Mouse (Mus musculus): ENCODE measurements around the gene Fam84a. TPM values are rescaled to one million over a fixed set of nuclear protein-coding genes. Genes with fewer than 3 reads are reported as not detected.

The Fam84a gene
- 75.2 and 84.4 TPM in 2 replicates for polyA plus RNA-seq (2015; fragmentation: Nextera tagmentation; extraction: Ambion mirVana)

- Histone ChIP-seq H3K9ac (ENCODE audit: low read depth, low read length) (peak within 1 kb of the TSS; percentile 82), H3K36me3 (ENCODE audit: control insufficient read depth, insufficient read depth, low read length) (no peaks in the 10 kb centered on the region), H3K4me2 (ENCODE audit: low read length) (peak within 1 kb of the TSS; percentile 73), H3K4me1 (ENCODE audit: control insufficient read depth, insufficient read depth, low read depth, low read length) (peaks cover 14% of the 10 kb centered on the region), H3K9me3 (ENCODE audit: control insufficient read depth, low read length) (no peaks in the 10 kb centered on the region), H3K27ac (ENCODE audit: low read depth, low read length) (peak within 1 kb of the TSS; percentile 77), H3K4me3 (ENCODE audit: low read length) (peak within 1 kb of the TSS; percentile 70), H3K27me3 (replicated peaks; ENCODE audit: control insufficient read depth, insufficient read depth, low read length) (no peaks in the 10 kb centered on the region)
- WGBS = under 1% methylated on average over 31 of the region's 31 CpGs
- peak; percentile 98 for ATAC-seq
Observed at GRCm38 (mm10) chr12:14151921-14152320, at the start of gene Fam84a. TSS of gene Fam84a (minus strand) at chr12:14152054.

- no peaks in the 10 kb centered on the region for H3K9me3 ChIP-seq (ENCODE audit: control insufficient read depth, low read length)
- ATAC-seq = no peak
- H3K27ac ChIP-seq (ENCODE audit: low read depth, low read length) = no peak overlapping the region
- WGBS = 78% methylated on average over 3 of the region's 3 CpGs
- H3K4me1 ChIP-seq (ENCODE audit: control insufficient read depth, insufficient read depth, low read depth, low read length) = no peaks in the 10 kb centered on the region
- H3K4me3 ChIP-seq (ENCODE audit: low read length) = no peak overlapping the region
- H3K27me3 ChIP-seq (replicated peaks; ENCODE audit: control insufficient read depth, insufficient read depth, low read length) = no peaks in the 10 kb centered on the region
- H3K4me2 ChIP-seq (ENCODE audit: low read length) = no peak overlapping the region
- no peaks in the 10 kb centered on the region for H3K36me3 ChIP-seq (ENCODE audit: control insufficient read depth, insufficient read depth, low read length)
- H3K9ac ChIP-seq (ENCODE audit: low read depth, low read length) = no peak overlapping the region
Observed at GRCm38 (mm10) chr12:14195479-14195878, 43.6 kb upstream of the Fam84a start.

- no peaks in the 10 kb centered on the region for H3K27me3 ChIP-seq (replicated peaks; ENCODE audit: control insufficient read depth, insufficient read depth, low read length)
- 90% methylated on average over 3 of the region's 3 CpGs for WGBS
- H3K9me3 ChIP-seq (ENCODE audit: control insufficient read depth, low read length) = no peaks in the 10 kb centered on the region
Observed at GRCm38 (mm10) chr12:14186689-14187195, 34.9 kb upstream of the Fam84a start.

GRCm38 (mm10) chr12:14165713-14166112, 13.9 kb upstream of the Fam84a start:
- no peaks in the 10 kb centered on the region for H3K9me3 ChIP-seq (ENCODE audit: control insufficient read depth, low read length)
- no peak overlapping the region for H3K4me3 ChIP-seq (ENCODE audit: low read length)
- H3K9ac ChIP-seq (ENCODE audit: low read depth, low read length) = no peak overlapping the region
- H3K27me3 ChIP-seq (replicated peaks; ENCODE audit: control insufficient read depth, insufficient read depth, low read length) = no peaks in the 10 kb centered on the region
- H3K4me2 ChIP-seq (ENCODE audit: low read length) = no peak overlapping the region
- H3K4me1 ChIP-seq (ENCODE audit: control insufficient read depth, insufficient read depth, low read depth, low read length) = no peaks in the 10 kb centered on the region
- no peaks in the 10 kb centered on the region for H3K36me3 ChIP-seq (ENCODE audit: control insufficient read depth, insufficient read depth, low read length)
- no peak overlapping the region for H3K27ac ChIP-seq (ENCODE audit: low read depth, low read length)
- ATAC-seq = no peak
- WGBS = 70% methylated on average over 2 of the region's 2 CpGs

More at GRCm38 (mm10) chr12:14186689-14187195, 34.9 kb upstream of the Fam84a start:
- H3K4me1 ChIP-seq (ENCODE audit: control insufficient read depth, insufficient read depth, low read depth, low read length) = no peaks in the 10 kb centered on the region
- no peak overlapping the region for H3K9ac ChIP-seq (ENCODE audit: low read depth, low read length)
- H3K4me3 ChIP-seq (ENCODE audit: low read length) = no peak overlapping the region
- no peak overlapping the region for H3K27ac ChIP-seq (ENCODE audit: low read depth, low read length)
- H3K36me3 ChIP-seq (ENCODE audit: control insufficient read depth, insufficient read depth, low read length) = no peaks in the 10 kb centered on the region
- no peak for ATAC-seq
- no peak overlapping the region for H3K4me2 ChIP-seq (ENCODE audit: low read length)

- no peaks in the 10 kb centered on the region for H3K27me3 ChIP-seq (replicated peaks; ENCODE audit: control insufficient read depth, insufficient read depth, low read length)
- no peak overlapping the region for H3K4me3 ChIP-seq (ENCODE audit: low read length)
- H3K9ac ChIP-seq (ENCODE audit: low read depth, low read length) = no peak overlapping the region
- WGBS = 100% methylated on average over 1 of the region's 1 CpGs
- H3K4me1 ChIP-seq (ENCODE audit: control insufficient read depth, insufficient read depth, low read depth, low read length) = no peaks in the 10 kb centered on the region
- no peak overlapping the region for H3K27ac ChIP-seq (ENCODE audit: low read depth, low read length)
- no peaks in the 10 kb centered on the region for H3K9me3 ChIP-seq (ENCODE audit: control insufficient read depth, low read length)
- no peak overlapping the region for H3K4me2 ChIP-seq (ENCODE audit: low read length)
- no peak for ATAC-seq
- H3K36me3 ChIP-seq (ENCODE audit: control insufficient read depth, insufficient read depth, low read length) = no peaks in the 10 kb centered on the region
Observed at GRCm38 (mm10) chr12:14164936-14165335, 13.1 kb upstream of the Fam84a start.

GRCm38 (mm10) chr12:14152426-14152825, 572 bp upstream of the Fam84a start:
- 0% methylated on average over 14 of the region's 14 CpGs for WGBS
- no peaks in the 10 kb centered on the region for H3K9me3 ChIP-seq (ENCODE audit: control insufficient read depth, low read length)

GRCm38 (mm10) chr12:14150936-14151631, 770 bp downstream of the Fam84a start:
- 3% methylated on average over 19 of the region's 19 CpGs for WGBS
- ATAC-seq = peak; percentile 32
- no peaks in the 10 kb centered on the region for H3K9me3 ChIP-seq (ENCODE audit: control insufficient read depth, low read length)

More at GRCm38 (mm10) chr12:14152426-14152825, 572 bp upstream of the Fam84a start:
- Histone ChIP-seq H3K4me2 (ENCODE audit: low read length) (peak overlapping the region; percentile 73), H3K36me3 (ENCODE audit: control insufficient read depth, insufficient read depth, low read length) (no peaks in the 10 kb centered on the region), H3K4me1 (ENCODE audit: control insufficient read depth, insufficient read depth, low read depth, low read length) (peaks cover 14% of the 10 kb centered on the region), H3K27me3 (replicated peaks; ENCODE audit: control insufficient read depth, insufficient read depth, low read length) (no peaks in the 10 kb centered on the region), H3K4me3 (ENCODE audit: low read length) (peak overlapping the region; percentile 70), H3K9ac (ENCODE audit: low read depth, low read length) (peak overlapping the region; percentile 63), H3K27ac (ENCODE audit: low read depth, low read length) (peak overlapping the region; percentile 66)
- peak; percentile 21 for ATAC-seq

GRCm38 (mm10) chr12:14150568-14150909, 1.3 kb downstream of the Fam84a start:
- Histone ChIP-seq H3K9me3 (ENCODE audit: control insufficient read depth, low read length) (no peaks in the 10 kb centered on the region), H3K36me3 (ENCODE audit: control insufficient read depth, insufficient read depth, low read length) (no peaks in the 10 kb centered on the region), H3K4me3 (ENCODE audit: low read length) (peak overlapping the region; percentile 70), H3K27me3 (replicated peaks; ENCODE audit: control insufficient read depth, insufficient read depth, low read length) (no peaks in the 10 kb centered on the region), H3K27ac (ENCODE audit: low read depth, low read length) (peak overlapping the region; percentile 77), H3K4me2 (ENCODE audit: low read length) (peak overlapping the region; percentile 73), H3K4me1 (ENCODE audit: control insufficient read depth, insufficient read depth, low read depth, low read length) (peaks cover 14% of the 10 kb centered on the region), H3K9ac (ENCODE audit: low read depth, low read length) (peak overlapping the region; percentile 82)
- ATAC-seq = no peak
- 1% methylated on average over 15 of the region's 20 CpGs for WGBS

More at GRCm38 (mm10) chr12:14150936-14151631, 770 bp downstream of the Fam84a start:
- Histone ChIP-seq H3K4me3 (ENCODE audit: low read length) (peak overlapping the region; percentile 70), H3K27me3 (replicated peaks; ENCODE audit: control insufficient read depth, insufficient read depth, low read length) (no peaks in the 10 kb centered on the region), H3K27ac (ENCODE audit: low read depth, low read length) (peak overlapping the region; percentile 77), H3K4me1 (ENCODE audit: control insufficient read depth, insufficient read depth, low read depth, low read length) (peaks cover 14% of the 10 kb centered on the region), H3K4me2 (ENCODE audit: low read length) (peak overlapping the region; percentile 73), H3K9ac (ENCODE audit: low read depth, low read length) (peak overlapping the region; percentile 82), H3K36me3 (ENCODE audit: control insufficient read depth, insufficient read depth, low read length) (no peaks in the 10 kb centered on the region)

- Histone ChIP-seq H3K36me3 (ENCODE audit: control insufficient read depth, insufficient read depth, low read length) (no peaks in the 10 kb centered on the region), H3K27me3 (replicated peaks; ENCODE audit: control insufficient read depth, insufficient read depth, low read length) (no peaks in the 10 kb centered on the region), H3K9ac (ENCODE audit: low read depth, low read length) (peak overlapping the region; percentile 82), H3K4me3 (ENCODE audit: low read length) (peak overlapping the region; percentile 70), H3K4me1 (ENCODE audit: control insufficient read depth, insufficient read depth, low read depth, low read length) (peaks cover 14% of the 10 kb centered on the region), H3K27ac (ENCODE audit: low read depth, low read length) (peak overlapping the region; percentile 77), H3K4me2 (ENCODE audit: low read length) (peak overlapping the region; percentile 73), H3K9me3 (ENCODE audit: control insufficient read depth, low read length) (no peaks in the 10 kb centered on the region)
- peak; percentile 32; the same call in 1 of the 2 replicates for ATAC-seq
- under 1% methylated on average over 58 of the region's 59 CpGs for WGBS
Observed at GRCm38 (mm10) chr12:14149843-14150567, 1.8 kb downstream of the Fam84a start.
